Mouse (Mus musculus): ENCODE measurements at regions not wholly inside any gene's neighbourhood (a gene's known extent, or its start where the extent isn't known, plus 50 kb on each side); places are given as distances from the start of the nearest gene placed in this dataset.

DNA sequence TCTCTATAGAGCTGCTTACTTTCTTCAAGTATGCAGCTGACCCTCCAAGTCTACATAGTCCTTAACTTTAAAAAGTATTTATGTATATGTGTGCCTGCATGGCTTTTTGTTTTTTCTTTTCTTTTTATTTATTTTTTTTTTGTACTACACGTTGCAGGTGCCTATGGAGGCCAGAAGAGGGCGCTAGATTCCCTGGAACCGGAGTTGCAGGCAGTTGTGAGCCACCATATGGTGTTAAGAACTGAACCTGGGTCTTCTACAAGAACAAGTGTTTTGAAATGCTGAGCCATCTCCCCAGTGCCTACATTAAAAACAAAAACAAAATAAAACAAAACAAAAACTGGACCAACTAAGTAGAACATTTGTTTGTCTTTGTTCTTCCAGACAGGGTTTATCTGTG, 325.9 kb upstream of the Dio3 start:
- ATAC-seq (ENCODE audit: extremely low read depth, insufficient number of reproducible peaks, low FRiP score, poor library complexity, severe bottlenecking) = no peak
- no peak for TF ChIP-seq GATA1 (IDR thresholded peaks at IDR 0.05; ENCODE audit: borderline replicate concordance, low read length)
- TF ChIP-seq POLR2AphosphoS5 (IDR thresholded peaks at IDR 0.05; ENCODE audit: insufficient replicate concordance, low read depth, low read length) = no peak
- TF ChIP-seq GATA2 (IDR thresholded peaks at IDR 0.05; ENCODE audit: borderline replicate concordance, low read depth, low read length) = no peak
- no peak for TF ChIP-seq CTCF (IDR thresholded peaks at IDR 0.05; ENCODE audit: low read depth, low read length)
- TF ChIP-seq TAL1 (conservative IDR thresholded peaks at IDR 0.05; ENCODE audit: low read depth, low read length) = no peak
- no peak overlapping the region for H3K4me3 ChIP-seq (ENCODE audit: low read depth, low read length)
- H3K36me3 ChIP-seq (replicated peaks) = no peaks in the 10 kb centered on the region
- no peak for DNase-seq (ENCODE audit: low spot score)
- peaks cover 91% of the 10 kb centered on the region for H3K9me3 ChIP-seq (replicated peaks)
- no peaks in the 10 kb centered on the region for H3K4me1 ChIP-seq (ENCODE audit: insufficient read depth, low read depth, low read length)
- H3K27me3 ChIP-seq (ENCODE audit: insufficient read depth, low read length) = no peaks in the 10 kb centered on the region

DNA sequence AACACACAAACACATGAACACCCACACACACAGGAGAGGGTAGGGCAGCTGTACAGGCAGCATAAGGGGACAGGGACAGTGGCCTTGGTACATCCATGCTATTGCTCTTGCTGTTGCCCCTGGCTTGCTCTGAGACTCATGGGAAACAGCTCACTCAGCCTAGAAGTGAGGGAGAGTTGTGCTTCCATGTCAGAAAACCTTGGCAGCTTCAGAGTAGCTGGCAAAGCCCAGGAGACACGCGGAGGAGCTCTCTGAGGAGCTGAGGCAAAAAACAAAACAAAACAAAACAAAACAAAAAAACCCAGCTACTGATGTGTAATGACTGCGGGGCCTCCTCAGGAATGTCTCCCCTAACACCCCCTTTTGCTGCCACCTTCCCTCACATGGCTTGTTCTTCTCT, 321.6 kb upstream of the Dio3 start:
- no peak for ATAC-seq (ENCODE audit: extremely low read depth, insufficient number of reproducible peaks, low FRiP score, poor library complexity, severe bottlenecking)
- no peaks in the 10 kb centered on the region for H3K27me3 ChIP-seq (ENCODE audit: insufficient read depth, low read length)
- H3K4me1 ChIP-seq (ENCODE audit: insufficient read depth, low read depth, low read length) = no peaks in the 10 kb centered on the region
- DNase-seq (ENCODE audit: low spot score) = no peak
- TF ChIP-seq GATA2 (IDR thresholded peaks at IDR 0.05; ENCODE audit: borderline replicate concordance, low read depth, low read length) (no peak), TAL1 (conservative IDR thresholded peaks at IDR 0.05; ENCODE audit: low read depth, low read length) (no peak), CTCF (IDR thresholded peaks at IDR 0.05; ENCODE audit: low read depth, low read length) (no peak), POLR2AphosphoS5 (IDR thresholded peaks at IDR 0.05; ENCODE audit: insufficient replicate concordance, low read depth, low read length) (no peak), GATA1 (IDR thresholded peaks at IDR 0.05; ENCODE audit: borderline replicate concordance, low read length) (no peak)
- H3K4me3 ChIP-seq (ENCODE audit: low read depth, low read length) = peak overlapping the region; percentile 8; the same call in 1 of the 2 replicates
- H3K36me3 ChIP-seq (replicated peaks) = no peaks in the 10 kb centered on the region
- H3K9me3 ChIP-seq (replicated peaks) = peaks cover 89% of the 10 kb centered on the region

- no peaks in the 10 kb centered on the region for H3K4me1 ChIP-seq (ENCODE audit: insufficient read depth, low read depth, low read length)
- TF ChIP-seq TAL1 (conservative IDR thresholded peaks at IDR 0.05; ENCODE audit: low read depth, low read length) (no peak), GATA1 (IDR thresholded peaks at IDR 0.05; ENCODE audit: borderline replicate concordance, low read length) (no peak), CTCF (IDR thresholded peaks at IDR 0.05; ENCODE audit: low read depth, low read length) (no peak), GATA2 (IDR thresholded peaks at IDR 0.05; ENCODE audit: borderline replicate concordance, low read depth, low read length) (no peak), POLR2AphosphoS5 (IDR thresholded peaks at IDR 0.05; ENCODE audit: insufficient replicate concordance, low read depth, low read length) (no peak)
- H3K4me3 ChIP-seq (ENCODE audit: low read depth, low read length) = no peak overlapping the region
- no peaks in the 10 kb centered on the region for H3K27me3 ChIP-seq (ENCODE audit: insufficient read depth, low read length)
- peaks cover 96% of the 10 kb centered on the region for H3K9me3 ChIP-seq (replicated peaks)
- DNase-seq (ENCODE audit: low spot score) = no peak
- no peak for ATAC-seq (ENCODE audit: extremely low read depth, insufficient number of reproducible peaks, low FRiP score, poor library complexity, severe bottlenecking)
- H3K36me3 ChIP-seq (replicated peaks) = no peaks in the 10 kb centered on the region
Measured at GRCm38 (mm10) chr12:109958357-109959085, 320.3 kb upstream of the Dio3 start.

GRCm38 (mm10) chr12:109966776-109967175, 312.1 kb upstream of the Dio3 start:
- DNase-seq (ENCODE audit: low spot score) (no peak), ATAC-seq (ENCODE audit: extremely low read depth, insufficient number of reproducible peaks, low FRiP score, poor library complexity, severe bottlenecking) (no peak)
- H3K4me1 ChIP-seq (ENCODE audit: insufficient read depth, low read depth, low read length) = no peaks in the 10 kb centered on the region
- no peaks in the 10 kb centered on the region for H3K27me3 ChIP-seq (ENCODE audit: insufficient read depth, low read length)
- H3K36me3 ChIP-seq (replicated peaks) = no peaks in the 10 kb centered on the region
- TF ChIP-seq TAL1 (conservative IDR thresholded peaks at IDR 0.05; ENCODE audit: low read depth, low read length) = no peak
- no peak overlapping the region for H3K4me3 ChIP-seq (ENCODE audit: low read depth, low read length)
- peaks cover 87% of the 10 kb centered on the region for H3K9me3 ChIP-seq (replicated peaks)

DNA sequence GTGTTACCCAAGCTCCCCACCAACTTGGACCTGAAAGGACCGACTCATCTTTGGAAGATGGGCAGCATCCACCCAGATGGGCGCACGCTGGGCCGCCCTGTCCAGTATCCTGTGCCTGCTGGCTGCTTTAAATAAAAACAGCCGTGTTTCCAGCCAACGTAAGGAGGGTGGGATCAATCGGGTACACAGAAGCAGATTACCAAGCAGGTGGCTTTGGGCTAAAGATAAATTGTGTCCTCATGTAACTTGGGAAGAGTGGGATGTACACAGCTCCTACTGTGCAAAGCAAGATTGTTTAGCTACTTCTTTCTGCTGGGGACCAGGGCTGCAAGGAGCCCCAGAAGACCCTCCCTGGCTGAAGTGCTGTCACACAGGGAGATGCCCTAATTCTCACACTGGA, 310.6 kb upstream of the Dio3 start:
- H3K36me3 ChIP-seq (replicated peaks) = no peaks in the 10 kb centered on the region

GRCm38 (mm10) chr12:109971508-109971907, 307.4 kb upstream of the Dio3 start:
- H3K4me3 ChIP-seq (ENCODE audit: low read depth, low read length) = no peak overlapping the region
- ATAC-seq (ENCODE audit: extremely low read depth, insufficient number of reproducible peaks, low FRiP score, poor library complexity, severe bottlenecking) (no peak), DNase-seq (ENCODE audit: low spot score) (no peak)
- H3K9me3 ChIP-seq (replicated peaks) = peaks cover 98% of the 10 kb centered on the region
- H3K4me1 ChIP-seq (ENCODE audit: insufficient read depth, low read depth, low read length) = no peaks in the 10 kb centered on the region
- H3K27me3 ChIP-seq (ENCODE audit: insufficient read depth, low read length) = no peaks in the 10 kb centered on the region
- no peaks in the 10 kb centered on the region for H3K36me3 ChIP-seq (replicated peaks)
- TF ChIP-seq POLR2AphosphoS5 (IDR thresholded peaks at IDR 0.05; ENCODE audit: insufficient replicate concordance, low read depth, low read length) (no peak), GATA2 (IDR thresholded peaks at IDR 0.05; ENCODE audit: borderline replicate concordance, low read depth, low read length) (no peak), CTCF (IDR thresholded peaks at IDR 0.05; ENCODE audit: low read depth, low read length) (no peak), TAL1 (conservative IDR thresholded peaks at IDR 0.05; ENCODE audit: low read depth, low read length) (no peak), GATA1 (IDR thresholded peaks at IDR 0.05; ENCODE audit: borderline replicate concordance, low read length) (no peak)

More for the DNA sequence above, 310.6 kb upstream of the Dio3 start:
- Histone ChIP-seq H3K4me3 (ENCODE audit: low read depth, low read length) (no peak overlapping the region), H3K9me3 (replicated peaks) (peaks cover 89% of the 10 kb centered on the region), H3K4me1 (ENCODE audit: insufficient read depth, low read depth, low read length) (no peaks in the 10 kb centered on the region), H3K27me3 (ENCODE audit: insufficient read depth, low read length) (no peaks in the 10 kb centered on the region)
- TF ChIP-seq GATA1 (IDR thresholded peaks at IDR 0.05; ENCODE audit: borderline replicate concordance, low read length) = no peak
- no peak for TF ChIP-seq POLR2AphosphoS5 (IDR thresholded peaks at IDR 0.05; ENCODE audit: insufficient replicate concordance, low read depth, low read length)
- no peak for TF ChIP-seq TAL1 (conservative IDR thresholded peaks at IDR 0.05; ENCODE audit: low read depth, low read length)
- no peak for TF ChIP-seq GATA2 (IDR thresholded peaks at IDR 0.05; ENCODE audit: borderline replicate concordance, low read depth, low read length)
- TF ChIP-seq CTCF (IDR thresholded peaks at IDR 0.05; ENCODE audit: low read depth, low read length) = no peak
- no peak for ATAC-seq (ENCODE audit: extremely low read depth, insufficient number of reproducible peaks, low FRiP score, poor library complexity, severe bottlenecking)
- DNase-seq (ENCODE audit: low spot score) = no peak
